Mouse (Mus musculus): ENCODE results near the gene Defa23.
"Not testable (repeated sequence)": the region's sequence is repeated elsewhere in the genome, so short reads cannot be mapped to it uniquely, and the experiment has no call there.

Gene Defa23

GRCm38 (mm10) chr8:21054747-21055146, at the start of gene Defa23:
Gene Defa23 (plus strand): TSS chr8:21055047.
- DNase-seq, result not testable (repeated sequence)

GRCm38 (mm10) chr8:21006801-21007200, 48.0 kb upstream of the Defa23 start:
- DNase-seq, result no peak

- not testable (repeated sequence) for DNase-seq
These were observed 46.3 kb upstream of the Defa23 start for GRCm38 (mm10) chr8:21008578-21008977.

GRCm38 (mm10) chr8:21010548-21010947, 44.3 kb upstream of the Defa23 start:
- DNase-seq, result not testable (repeated sequence)

DNA sequence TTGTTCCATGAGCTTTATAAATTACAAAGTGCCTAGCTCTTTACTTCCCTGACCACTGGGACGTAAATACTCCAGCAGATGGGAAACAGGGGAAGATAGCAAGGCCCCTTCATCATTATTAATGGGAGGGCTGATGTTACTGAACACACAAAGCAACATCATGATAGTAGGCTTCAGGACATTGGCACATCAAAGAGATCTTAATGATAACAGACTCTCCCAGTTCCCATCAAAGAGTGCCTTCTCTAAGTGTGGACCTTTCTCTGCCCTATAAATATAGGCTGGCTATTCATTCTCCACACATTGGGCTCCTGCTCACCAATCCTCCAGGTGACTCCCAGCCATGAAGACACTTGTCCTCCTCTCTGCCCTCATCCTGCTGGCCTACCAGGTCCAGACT, 29.6 kb upstream of the Defa23 start, which contains the start of gene Defa21:
TSS of gene Defa21 (plus strand) at position 301 of the 400 bp plus-strand sequence.
- not testable (repeated sequence) for DNase-seq

DNA sequence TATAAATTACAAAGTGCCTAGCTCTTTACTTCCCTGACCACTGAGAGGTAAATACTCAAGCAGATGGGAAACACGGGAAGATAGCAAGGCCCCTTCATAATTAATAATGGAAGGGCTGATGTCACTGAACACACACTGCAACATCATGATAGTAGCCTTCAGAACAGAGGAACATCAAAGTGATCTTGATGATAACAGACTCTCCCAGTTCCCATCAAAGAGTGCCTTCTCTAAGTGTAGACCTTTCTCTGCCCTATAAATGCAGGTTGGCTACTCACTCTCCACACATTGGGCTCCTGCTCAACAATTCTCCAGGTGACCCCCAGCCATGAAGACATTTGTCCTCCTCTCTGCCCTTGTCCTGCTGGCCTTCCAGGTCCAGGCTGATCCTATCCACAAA, 9.9 kb downstream of the Defa23 start, which contains the start of gene Defa35:
TSS of gene Defa35 (plus strand) at position 301 of the 400 bp plus-strand sequence.
- not testable (repeated sequence) for DNase-seq

DNA sequence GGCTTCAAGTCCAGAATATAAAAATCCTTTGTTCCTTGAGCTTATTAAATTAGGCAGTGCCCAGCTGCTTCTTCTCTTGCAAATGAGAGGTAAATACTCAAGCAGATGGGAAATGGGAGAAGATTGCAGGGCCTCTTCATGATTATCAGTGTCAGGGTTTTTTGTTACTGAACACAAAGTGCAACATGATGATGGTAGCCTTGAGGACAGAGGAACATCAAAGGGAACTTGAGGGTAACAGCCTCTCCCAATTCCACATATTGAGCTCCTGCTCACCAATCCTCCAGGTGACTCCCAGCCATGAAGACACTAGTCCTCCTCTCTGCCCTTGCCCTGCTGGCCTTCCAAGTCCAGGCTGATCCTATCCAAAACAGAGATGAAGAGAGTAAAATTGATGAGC, 29.3 kb downstream of the Defa23 start, which contains the start of gene Defa25:
TSS of gene Defa25 (plus strand) at position 301 of the 400 bp plus-strand sequence.
- DNase-seq, result not testable (repeated sequence)

DNA sequence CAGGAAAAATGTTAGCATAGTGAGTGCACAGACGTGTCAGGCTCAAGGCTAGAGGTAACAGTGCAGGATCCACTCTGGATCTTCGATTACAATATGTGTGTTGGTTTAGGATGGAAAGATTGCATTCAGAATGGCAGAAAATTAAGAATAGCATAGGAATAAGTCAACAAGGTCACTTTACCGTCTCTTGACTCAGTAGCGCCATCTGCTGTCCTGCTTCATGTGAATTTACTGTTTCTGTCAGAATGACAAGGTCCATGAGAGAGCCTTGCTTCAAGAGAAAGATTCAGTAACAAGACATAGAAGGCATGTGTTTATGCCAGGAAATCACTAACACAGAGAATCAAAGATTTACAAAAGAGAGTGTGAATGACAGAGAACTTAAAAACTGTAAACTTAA, 38.3 kb downstream of the Defa23 start:
- DNase-seq, result no peak

DNA sequence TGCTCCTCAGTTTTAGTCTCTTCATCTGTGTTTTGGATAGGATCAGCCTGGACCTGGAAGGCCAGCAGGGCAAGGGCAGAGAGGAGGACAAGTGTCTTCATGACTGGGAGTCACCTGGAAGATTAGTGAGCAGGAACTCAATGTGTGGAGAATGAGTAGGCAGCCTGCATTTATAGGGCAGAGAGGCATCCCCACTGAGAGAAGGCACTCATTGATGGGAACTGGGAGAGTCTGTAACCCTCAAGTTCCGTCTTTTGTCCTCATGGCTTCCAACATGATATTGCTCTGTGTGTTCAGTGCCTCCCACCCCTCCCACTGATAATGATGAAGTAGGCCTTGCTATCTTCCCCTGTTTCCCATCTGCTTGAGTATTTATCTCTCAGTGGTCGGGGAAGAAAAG, 41.1 kb downstream of the Defa23 start, which contains the start of gene Gm14851:
TSS of gene Gm14851 (minus strand) at position 101 of the 400 bp plus-strand sequence.
- DNase-seq, result not testable (repeated sequence)
